Mouse (Mus musculus) T-helper 1 cell (primary cell): ENCODE measurements around the gene Wwox.

Source experiments
- in situ Hi-C: fragments of 300-600 bp; cut with MboI, MseI; formaldehyde crosslinking; loops from one replicate; pipeline ENCODE4 v1.15.1; 2025; ENCODE audit warnings: high pct_unique_total_duplicates

Wwox gene

DNA sequence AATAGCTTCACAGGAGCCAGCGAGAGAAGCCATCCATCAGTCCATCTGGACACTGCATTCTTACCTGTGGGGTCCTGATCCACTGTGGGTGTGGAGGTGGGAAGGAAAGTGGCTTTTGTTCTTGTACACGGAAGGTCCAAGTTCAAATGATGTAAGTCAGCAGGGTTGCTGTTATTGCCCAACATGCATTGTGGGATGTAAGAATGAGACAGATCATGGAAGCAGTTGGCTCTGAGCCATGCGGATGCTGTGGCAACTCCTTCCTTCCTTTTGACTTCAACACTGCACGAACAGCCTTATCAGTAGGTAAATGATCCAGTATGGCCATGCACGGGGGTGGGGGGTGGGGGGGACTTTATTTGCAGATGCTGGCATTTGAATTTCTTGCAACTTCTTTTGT is 155.4 kb downstream of the Wwox start:
- in situ Hi-C loops = no loop called here

DNA sequence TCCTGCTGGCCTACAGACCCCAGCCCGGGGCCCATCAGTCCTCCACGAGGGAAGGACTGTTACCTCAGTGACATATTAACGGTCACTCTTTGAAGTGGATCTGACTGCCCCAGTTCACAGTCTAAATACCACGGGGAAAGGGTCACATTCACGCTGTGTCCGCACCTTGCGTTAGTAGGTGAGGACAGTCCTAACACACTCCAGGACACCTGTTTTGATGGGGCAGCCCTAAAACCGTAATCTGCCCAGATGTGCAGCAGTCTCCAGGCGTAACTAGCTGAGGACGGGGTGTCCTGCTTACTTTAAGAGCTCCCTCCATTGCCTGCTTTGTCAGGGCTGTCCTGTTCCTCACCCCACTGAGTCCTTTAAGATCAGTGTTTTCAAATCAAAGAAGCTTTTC is 160.1 kb downstream of the Wwox start:
- in situ Hi-C loops = no loop called here

DNA sequence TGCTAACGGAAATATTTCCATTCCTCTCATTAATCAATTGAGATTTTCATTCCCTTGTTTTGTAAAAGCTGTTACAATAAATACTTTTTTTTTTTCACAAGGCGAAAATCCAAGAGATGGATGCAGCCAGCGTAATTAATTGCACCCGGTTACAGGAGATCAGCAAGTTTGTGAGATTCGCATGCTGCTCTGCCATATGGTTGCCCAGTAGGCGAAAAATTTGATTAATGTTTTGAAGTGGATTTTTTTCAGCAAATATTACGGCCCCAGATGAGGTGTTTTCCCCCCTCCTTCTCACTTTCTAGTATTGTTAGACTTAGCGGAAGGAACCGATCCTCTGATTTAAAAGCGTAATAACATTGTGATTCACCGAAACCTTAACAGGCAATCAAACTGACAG is 160.7 kb downstream of the Wwox start:
- in situ Hi-C loops = no loop called here

DNA sequence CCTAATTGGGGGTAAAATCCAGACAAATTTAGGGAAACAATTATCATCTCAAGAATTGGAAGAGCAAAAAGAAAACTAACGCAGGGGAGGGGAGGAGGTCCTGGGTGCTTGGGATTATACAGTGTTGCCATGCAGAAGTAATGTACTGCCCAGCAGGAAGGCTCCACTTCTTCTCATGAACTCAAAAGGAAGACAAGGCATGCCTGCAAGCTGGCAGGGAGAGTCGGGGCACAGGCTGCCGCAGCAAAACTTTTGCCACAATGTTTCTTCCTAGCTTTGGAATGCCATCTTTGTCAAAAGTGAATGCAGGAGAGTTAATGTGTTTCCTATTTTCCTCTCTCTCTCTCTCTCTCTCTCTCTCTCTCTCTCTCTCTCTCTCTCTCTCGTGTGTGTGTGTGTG is 163.6 kb downstream of the Wwox start:
- in situ Hi-C loops = no loop called here

DNA sequence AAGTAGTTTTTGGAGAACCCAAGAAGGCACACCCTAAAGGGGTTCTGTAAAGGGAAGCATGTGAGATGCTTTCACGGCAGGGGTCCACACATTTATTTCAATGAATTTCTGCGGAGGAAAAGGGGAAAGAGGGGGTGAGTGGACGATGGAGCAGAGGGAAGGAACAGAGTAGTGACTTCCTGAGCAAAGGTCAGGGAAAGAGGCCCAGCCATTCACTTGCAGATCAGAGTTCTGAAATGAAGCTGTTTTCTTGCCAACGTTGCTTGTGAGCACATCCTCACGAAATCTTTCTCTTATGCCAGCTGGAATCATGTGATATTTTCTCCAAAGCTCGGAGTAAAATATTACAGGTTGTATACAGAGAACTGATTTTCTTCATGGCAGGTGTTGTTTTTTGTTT is 164.1 kb downstream of the Wwox start:
- in situ Hi-C loops = no loop called here

DNA sequence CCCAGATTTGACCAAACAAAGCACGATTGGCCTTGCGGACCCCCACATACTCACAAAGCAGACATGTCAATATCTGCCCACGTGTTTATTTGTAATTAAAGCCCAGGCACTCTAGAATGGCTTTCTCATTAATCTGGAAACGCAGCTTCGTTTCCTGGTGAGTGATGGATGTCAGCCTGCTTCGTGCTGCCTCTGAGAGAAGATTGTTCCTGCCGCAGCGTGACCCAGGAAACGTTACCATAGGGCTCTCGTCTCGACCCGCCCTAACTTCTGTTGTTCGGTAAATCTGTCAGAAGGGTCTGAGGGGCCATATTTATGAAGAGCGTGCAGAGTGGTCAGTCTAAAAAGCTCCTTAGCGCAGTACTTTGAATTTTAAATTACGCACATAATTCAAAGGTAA is 164.9 kb downstream of the Wwox start:
- in situ Hi-C loops = no loop called here

DNA sequence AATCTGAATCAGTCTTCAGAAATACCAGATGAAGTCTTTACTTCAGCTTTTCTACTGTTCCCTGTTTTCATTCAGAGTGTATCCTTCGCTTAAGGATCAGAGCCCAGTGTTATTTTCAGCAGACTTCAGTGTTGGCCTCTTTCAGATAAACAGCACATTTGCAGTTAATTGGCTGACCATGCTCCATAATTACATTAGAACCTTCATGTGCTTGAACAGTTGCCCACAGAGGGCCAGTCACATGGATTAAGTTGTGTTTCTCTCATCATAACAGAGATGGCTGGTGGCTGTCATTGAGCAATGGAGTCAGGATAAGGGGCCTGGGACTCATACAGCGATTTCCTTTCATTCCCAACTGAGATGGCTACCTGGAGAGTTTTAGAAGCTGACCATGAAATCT is 166.2 kb downstream of the Wwox start:
- in situ Hi-C loops = no loop called here

DNA sequence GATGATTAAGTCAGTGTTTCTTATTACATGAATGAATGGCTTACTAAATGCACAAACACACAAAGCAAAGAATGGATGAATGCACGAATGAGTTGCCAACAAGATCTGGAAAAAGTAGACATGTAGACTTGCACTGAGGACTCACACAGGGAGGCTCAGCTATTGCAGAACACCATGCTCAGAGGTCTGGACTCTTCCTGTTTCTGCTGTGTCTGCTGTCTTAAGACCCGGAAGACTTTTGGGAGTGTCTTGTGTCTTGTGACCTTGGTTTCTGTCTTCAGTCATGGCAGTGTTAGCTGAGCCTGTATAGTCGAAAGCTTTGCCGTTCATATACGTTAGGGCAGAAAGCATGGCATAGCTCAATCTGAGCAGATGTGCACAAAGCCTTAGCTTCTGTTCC is 169.9 kb downstream of the Wwox start:
- in situ Hi-C loops = no loop called here

DNA sequence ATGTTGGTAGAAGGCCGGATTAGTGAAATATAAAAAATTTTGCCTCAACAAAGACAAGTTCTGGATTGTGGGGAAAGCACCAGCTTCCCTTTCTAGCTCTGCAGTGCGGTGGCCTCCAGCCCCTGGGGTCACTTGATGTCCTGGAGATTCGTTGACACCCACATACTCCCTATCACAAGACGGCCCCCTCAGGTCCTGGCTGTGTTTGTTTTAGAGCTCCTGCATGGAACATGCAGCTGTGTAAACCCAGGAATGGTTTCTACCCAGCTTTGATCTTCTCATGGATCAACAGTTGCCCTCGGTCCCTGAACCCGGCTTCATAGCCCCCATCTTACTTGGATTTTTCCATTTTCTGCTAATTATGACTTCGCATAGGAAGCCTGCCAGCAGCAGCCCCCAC is 171.6 kb downstream of the Wwox start:
- in situ Hi-C loops = no loop called here

DNA sequence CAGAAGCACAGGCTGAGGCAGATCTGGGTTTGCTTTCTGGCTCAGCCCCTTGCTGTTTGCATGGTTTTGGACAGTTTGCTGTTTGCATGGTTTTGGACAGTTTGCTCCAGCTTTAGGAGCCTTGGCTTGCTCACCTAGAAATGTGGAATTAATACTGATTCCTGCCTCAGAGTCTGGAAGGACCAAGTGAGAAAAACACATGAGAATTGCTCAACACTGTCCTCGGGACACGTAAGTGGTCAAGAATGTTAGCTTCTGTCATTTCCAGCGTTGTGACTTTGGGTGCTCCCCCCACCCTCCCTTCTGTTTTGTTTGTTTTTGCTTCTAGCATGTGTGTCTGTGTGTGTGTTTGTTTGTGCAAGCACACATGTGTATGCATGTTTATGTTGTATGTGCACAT is 172.6 kb downstream of the Wwox start:
- in situ Hi-C loops = no loop called here

DNA sequence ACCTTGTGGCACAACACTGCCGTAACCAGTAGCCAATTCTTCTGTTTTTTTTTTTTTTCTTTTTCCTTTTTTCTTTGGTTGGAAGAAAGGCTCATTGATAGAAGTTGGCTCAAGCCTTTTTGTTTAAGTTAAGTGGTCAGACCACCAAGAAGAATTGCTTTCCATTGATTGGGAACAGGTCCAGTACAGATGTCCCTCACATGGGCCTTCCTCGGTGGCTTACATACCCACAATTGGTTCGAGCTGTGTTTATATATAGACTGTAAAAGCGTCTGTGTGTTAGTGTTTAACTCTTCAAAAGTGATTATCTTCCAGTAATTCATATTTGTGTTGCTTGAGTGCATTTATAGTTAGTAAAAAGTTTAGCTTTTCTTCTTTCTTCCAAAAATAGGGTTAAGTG is 176.0 kb downstream of the Wwox start:
- in situ Hi-C loops = no loop called here

DNA sequence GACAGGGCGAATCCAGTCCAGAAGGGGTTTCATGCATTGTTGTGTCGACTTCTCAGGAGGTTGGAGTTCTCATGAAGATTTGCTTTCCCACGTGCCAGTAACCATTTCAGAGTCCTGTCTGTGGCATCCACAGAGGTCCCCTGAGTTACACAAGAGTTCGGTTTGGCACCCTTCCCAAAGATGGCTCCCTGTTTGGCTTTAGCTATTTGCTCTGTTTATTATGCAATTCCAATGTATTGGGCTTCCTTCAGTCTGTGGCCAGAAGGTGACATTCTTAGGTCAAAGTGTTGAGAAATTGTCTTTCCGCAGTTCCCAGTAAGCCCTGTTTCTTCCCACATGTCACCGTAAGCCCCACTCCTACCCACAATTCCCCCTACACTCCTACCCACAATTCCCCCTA is 176.5 kb downstream of the Wwox start:
- in situ Hi-C loops = no loop called here

DNA sequence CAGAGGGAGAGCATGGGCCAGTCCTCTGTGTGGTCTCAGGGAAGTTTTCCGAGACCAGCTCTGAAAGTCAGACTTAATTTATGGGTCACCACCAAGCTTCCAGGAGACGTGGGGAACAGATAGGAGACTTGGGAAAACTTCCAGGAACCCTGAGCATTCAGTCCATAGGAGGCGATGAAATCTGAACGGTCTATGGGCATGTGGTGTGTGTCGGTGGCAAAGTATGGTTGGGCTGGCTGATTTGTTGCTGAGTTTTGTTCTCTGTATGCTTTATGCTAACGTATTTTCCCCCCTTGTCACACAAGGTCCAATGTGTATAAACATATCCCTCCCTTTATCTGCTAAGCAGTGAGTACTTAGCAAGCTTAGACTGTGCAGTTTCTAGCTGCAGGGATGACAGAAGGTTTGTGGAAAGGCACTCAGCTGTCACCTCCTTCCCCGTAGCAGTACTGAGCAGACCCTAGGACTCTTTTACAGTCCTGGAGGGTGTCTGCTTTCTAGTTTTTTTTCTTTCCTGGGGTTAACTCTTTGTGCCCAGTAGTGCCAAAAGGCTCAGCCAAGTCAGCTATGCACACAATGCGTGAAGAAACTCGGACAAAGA is 179.6 kb downstream of the Wwox start:
- in situ Hi-C loops = no loop called here

DNA sequence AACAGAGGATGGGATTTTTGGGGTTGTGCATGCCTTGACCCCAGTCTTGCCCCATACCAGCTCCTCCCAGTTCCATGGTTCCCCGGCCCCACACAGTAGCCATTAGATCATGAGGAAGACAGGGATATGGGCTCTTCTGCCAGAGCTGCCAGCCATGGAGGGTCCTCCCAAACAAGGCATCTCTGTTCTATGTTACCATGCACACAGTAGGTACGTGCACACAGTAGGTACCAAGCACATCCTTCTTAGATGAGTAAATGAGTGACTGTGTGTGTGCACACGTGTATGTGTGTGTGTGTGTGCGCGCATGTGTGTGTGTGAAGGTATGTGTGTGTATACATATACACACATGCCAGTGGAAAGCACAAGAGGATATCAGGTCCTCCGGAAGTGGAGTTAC is 185.9 kb downstream of the Wwox start:
- in situ Hi-C loops = no loop called here

DNA sequence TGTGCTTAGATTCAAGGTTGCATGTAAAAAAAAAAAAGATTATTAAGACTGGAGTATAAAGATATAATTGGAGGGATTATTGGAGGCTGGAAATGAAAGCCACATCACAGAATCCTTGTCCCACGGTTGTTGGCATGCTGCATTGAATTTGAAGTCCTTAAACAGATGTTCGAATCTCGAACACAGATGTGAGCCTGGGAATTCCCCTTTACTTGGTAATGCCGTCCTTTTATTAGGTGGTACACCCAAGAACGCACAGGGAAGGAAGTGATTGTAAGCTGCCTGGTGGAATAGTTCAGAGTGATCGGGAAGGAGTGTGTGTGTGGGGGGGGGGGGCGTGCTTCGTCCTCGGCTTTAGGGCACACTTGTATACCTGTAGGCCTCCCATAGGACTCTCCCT is 187.4 kb downstream of the Wwox start:
- in situ Hi-C loops = no loop called here

DNA sequence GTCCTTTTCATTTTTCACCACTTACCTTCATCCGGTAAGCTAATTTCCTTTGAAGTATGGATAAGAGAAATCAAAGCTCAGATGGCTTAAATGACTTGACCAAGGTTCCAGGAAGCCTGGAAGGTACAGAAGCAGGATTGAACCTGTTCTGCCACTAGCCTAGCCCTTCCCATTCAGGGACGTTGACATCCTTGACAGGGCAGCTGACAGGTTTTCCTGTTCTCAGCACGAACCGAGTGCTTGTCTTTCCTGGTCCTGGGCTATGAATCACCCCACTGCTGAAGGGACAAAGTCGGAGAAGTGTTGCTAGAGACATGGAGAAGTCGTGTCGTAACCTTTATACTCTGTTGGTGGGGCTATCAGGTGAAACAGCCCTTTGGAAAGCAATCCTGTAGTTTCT is 190.3 kb downstream of the Wwox start:
- in situ Hi-C loops = no loop called here

DNA sequence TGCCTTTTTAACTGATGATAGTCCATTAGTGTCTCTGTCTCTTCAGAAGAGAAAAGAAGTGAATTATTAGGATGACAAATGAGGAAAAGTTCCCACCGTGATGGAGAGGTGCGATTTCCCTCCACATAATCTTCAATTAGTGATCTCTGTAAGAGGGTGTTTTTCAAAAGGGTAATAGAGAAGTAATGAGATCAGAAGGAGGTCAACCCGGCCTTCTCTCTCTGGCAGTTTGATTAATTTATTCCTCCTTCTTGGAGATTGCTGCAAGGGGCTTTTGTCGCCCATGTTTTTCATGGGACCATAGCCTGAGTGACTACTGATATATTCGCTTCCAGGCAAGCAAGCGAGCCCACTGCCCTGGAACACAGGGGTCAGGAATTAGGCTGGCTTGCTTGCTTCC is 191.6 kb downstream of the Wwox start:
- in situ Hi-C loops = no loop called here

DNA sequence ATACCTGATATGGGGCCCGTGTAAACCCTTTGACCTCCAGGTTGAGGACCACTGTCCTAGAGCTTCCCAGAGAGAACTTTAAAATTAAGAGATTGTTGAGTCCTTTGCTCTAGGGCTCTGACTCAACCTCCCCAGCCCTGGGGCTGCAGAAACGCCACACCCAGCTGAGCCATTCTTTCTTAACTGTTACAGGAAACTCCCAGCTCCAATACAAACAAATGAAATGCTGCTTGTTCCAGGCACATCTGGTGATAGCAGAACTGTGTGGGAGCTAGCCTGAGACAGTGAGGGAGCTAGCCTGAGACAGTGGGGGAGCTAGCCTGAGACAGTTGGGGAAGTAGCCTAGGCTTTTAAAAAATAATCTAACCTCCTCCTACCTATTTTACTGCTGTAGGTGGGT is 194.7 kb downstream of the Wwox start:
- in situ Hi-C loops = no loop called here

DNA sequence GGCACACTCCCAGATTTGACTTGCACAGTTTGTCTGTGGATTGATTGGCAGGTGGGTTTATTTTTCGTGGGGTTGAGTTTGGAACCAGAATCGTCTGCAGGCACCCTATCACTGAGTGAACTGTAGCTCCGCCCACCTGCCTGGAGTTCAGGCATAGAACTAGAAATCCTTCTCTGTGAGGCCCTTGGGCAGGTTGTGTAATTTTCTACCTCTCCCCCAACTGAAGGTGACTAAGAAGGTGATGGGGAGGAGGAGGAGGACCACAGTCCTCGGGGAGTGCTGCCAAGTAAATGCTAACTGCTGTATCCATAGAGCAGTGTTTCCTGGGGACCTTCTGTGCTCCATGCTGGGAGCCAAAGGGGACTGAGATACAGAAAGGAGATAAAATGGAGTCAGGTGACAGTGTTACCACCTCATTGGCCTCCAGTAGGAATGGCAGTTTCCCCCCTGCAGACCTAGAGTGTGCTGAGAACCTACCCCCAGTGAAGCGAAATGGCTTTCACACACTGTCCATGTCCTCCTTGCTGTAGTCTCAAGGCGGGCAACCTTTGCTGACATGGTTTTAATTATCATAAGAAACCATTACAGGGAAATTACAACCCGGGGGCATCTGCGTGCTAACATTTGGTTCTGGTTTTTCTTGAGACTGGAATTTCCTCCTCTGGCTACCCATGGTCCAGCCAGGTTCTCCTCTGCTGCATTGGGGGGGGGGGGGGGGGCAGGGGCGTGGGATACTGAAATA is 195.4 kb downstream of the Wwox start:
- in situ Hi-C loops = no loop called here

DNA sequence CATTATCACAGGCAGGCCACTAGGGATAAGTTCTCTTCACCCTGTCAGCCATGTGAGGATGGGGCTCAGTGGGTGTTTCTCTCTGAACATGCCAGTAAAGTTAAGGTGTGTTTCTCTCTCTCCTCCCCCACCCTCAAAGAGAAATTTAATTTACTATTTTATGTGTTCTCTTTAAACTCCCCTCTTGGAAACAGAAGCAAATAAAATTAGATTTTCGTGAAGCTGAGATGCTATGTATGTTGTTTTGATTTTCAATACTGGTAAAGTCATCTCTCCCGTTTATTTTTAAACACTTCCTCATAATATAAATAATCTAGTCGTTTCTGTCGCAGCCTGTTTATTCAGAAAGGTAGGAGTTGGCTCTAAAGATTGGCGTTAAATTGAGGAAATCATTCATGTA is 196.9 kb downstream of the Wwox start:
- in situ Hi-C loops = no loop called here

DNA sequence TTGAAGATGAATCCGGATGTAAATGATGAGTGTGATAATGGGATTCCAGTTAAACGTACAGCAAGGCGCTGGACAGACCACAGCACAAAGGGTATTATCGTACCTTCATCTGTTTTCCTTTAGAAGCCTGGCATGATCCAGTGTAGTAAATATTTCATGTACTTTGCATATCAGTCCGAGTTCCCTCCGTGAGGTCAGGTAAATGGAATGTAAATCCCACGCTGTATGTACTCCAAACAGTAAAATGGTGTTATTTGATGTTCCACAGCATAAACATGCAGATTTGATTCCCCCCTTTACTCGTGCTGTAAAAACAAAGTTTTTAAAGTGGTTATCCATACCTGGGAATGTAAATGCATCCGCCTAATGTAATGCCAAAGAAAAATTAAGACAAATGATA is 202.4 kb downstream of the Wwox start:
- in situ Hi-C loops = no loop called here

DNA sequence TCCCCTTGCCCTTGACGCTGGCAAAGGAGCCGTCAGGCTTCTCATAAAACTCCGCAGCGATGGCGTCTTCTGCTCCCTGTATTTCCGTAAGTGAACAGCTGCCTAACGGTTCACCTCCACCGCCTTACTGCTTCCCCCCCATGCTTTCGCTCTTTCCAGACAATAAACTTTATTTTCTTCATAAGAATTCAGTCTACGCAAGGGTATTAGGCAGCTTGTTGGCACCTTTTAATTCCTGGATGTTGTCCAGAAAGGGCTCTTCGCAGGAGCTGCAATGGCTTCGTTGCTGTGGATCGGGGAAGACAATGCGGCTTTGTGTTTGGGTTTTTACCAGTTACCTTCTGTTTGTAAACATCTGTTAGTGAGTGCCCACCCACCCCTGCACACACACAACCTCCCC is 211.3 kb downstream of the Wwox start:
- in situ Hi-C loops = no loop called here

DNA sequence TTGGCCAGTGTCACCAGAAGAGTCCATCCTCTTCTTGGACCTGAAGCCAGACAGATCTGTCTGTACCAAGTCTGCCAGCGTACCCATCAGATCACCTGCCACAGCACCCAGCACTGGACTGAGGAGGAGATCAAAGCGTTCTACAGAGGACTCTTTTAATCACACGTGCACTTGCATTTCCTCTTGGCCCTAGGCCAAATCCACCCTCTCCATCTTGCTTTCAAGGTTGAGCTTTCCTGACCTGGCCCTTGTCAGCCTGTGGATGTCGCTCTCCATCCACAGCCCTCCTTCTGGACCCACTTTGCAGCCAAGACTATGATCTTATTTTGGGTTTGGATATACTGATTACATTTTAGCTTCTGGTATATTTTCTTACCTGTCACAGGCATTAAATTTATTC is 218.3 kb downstream of the Wwox start:
- in situ Hi-C loops = no loop called here

DNA sequence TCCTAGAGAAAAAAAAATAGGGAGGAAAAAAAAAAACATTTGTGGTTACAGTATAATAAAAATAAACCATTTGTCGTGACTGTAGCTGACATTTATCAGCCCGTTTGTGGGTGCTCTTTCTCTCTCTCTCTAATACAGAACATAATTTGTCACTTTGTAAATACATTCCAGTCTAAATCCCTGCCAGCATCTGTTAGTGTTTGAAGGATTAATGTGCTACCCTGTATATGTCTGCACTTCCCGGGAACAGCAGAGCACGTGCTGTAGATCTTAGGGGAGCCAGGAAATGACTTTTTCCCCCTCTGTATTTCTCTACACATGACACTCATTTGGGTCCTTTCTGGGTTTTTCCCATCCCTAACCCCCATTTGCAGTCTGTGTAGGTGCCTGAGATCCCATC is 219.0 kb downstream of the Wwox start:
- in situ Hi-C loops = no loop called here
